Mouse (Mus musculus): Measurements from ENCODE around the gene Atp1b1.

The Atp1b1 gene

GRCm38 (mm10) chr1:164458245-164458613 lies at the start of gene Atp1b1:
Gene Atp1b1, minus strand, starts transcription at chr1:164458355.
- peak; percentile 68 for ATAC-seq (ENCODE audit: insufficient number of reproducible peaks, low FRiP score, low TSS enrichment)

- ATAC-seq (ENCODE audit: insufficient number of reproducible peaks, low FRiP score, low TSS enrichment), result no peak
Measured at GRCm38 (mm10) chr1:164505096-164505495, 46.9 kb upstream of the Atp1b1 start.

GRCm38 (mm10) chr1:164503140-164503730 lies 45.1 kb upstream of the Atp1b1 start:
- peak; percentile 3; the same call in 1 of the 2 replicates for ATAC-seq (ENCODE audit: insufficient number of reproducible peaks, low FRiP score, low TSS enrichment)

GRCm38 (mm10) chr1:164502231-164502630 lies 44.1 kb upstream of the Atp1b1 start:
- ATAC-seq (ENCODE audit: insufficient number of reproducible peaks, low FRiP score, low TSS enrichment), result peak; percentile 61

- no peak for ATAC-seq (ENCODE audit: insufficient number of reproducible peaks, low FRiP score, low TSS enrichment)
Measured at GRCm38 (mm10) chr1:164494741-164495512, 36.8 kb upstream of the Atp1b1 start.

GRCm38 (mm10) chr1:164494215-164494614 lies 36.1 kb upstream of the Atp1b1 start:
- no peak for ATAC-seq (ENCODE audit: insufficient number of reproducible peaks, low FRiP score, low TSS enrichment)

GRCm38 (mm10) chr1:164493042-164493705 lies 35.0 kb upstream of the Atp1b1 start:
- peak; percentile 66 for ATAC-seq (ENCODE audit: insufficient number of reproducible peaks, low FRiP score, low TSS enrichment)

GRCm38 (mm10) chr1:164492476-164492875 lies 34.3 kb upstream of the Atp1b1 start:
- 0 out of 2 replicates have a peak, but pooled peaks have one; percentile 33 for ATAC-seq (ENCODE audit: insufficient number of reproducible peaks, low FRiP score, low TSS enrichment)

- ATAC-seq (ENCODE audit: insufficient number of reproducible peaks, low FRiP score, low TSS enrichment), result no peak
Measured at GRCm38 (mm10) chr1:164489961-164490594, 31.9 kb upstream of the Atp1b1 start.

- ATAC-seq (ENCODE audit: insufficient number of reproducible peaks, low FRiP score, low TSS enrichment), result no peak
Measured at GRCm38 (mm10) chr1:164483728-164484127, 25.6 kb upstream of the Atp1b1 start.

GRCm38 (mm10) chr1:164482833-164483232 lies 24.7 kb upstream of the Atp1b1 start:
- no peak for ATAC-seq (ENCODE audit: insufficient number of reproducible peaks, low FRiP score, low TSS enrichment)

GRCm38 (mm10) chr1:164481645-164482354 lies 23.6 kb upstream of the Atp1b1 start:
- ATAC-seq (ENCODE audit: insufficient number of reproducible peaks, low FRiP score, low TSS enrichment), result no peak

GRCm38 (mm10) chr1:164480755-164481644 lies 22.8 kb upstream of the Atp1b1 start:
- ATAC-seq (ENCODE audit: insufficient number of reproducible peaks, low FRiP score, low TSS enrichment), result no peak

GRCm38 (mm10) chr1:164475895-164476294 lies 17.7 kb upstream of the Atp1b1 start:
- no peak for ATAC-seq (ENCODE audit: insufficient number of reproducible peaks, low FRiP score, low TSS enrichment)

GRCm38 (mm10) chr1:164474778-164475511 lies 16.8 kb upstream of the Atp1b1 start:
- ATAC-seq (ENCODE audit: insufficient number of reproducible peaks, low FRiP score, low TSS enrichment), result no peak

- ATAC-seq (ENCODE audit: insufficient number of reproducible peaks, low FRiP score, low TSS enrichment), result no peak
Measured at GRCm38 (mm10) chr1:164474310-164474709, 16.2 kb upstream of the Atp1b1 start.

GRCm38 (mm10) chr1:164473398-164473797 lies 15.2 kb upstream of the Atp1b1 start:
- ATAC-seq (ENCODE audit: insufficient number of reproducible peaks, low FRiP score, low TSS enrichment), result no peak

GRCm38 (mm10) chr1:164471632-164472031 lies 13.5 kb upstream of the Atp1b1 start:
- no peak for ATAC-seq (ENCODE audit: insufficient number of reproducible peaks, low FRiP score, low TSS enrichment)

- no peak for ATAC-seq (ENCODE audit: insufficient number of reproducible peaks, low FRiP score, low TSS enrichment)
Measured at GRCm38 (mm10) chr1:164470985-164471384, 12.8 kb upstream of the Atp1b1 start.
